Mouse (Mus musculus): ENCODE results near the gene Sdf2. TPM values are rescaled to one million over a fixed set of nuclear protein-coding genes. Genes with fewer than 3 reads are reported as not detected.

Gene Sdf2
- polyA plus RNA-seq, 1 experiment from 2014 or later, result 103 TPM

GRCm38 (mm10) chr11:78231518-78231917 lies 14.0 kb upstream of the Sdf2 start:
- Histone ChIP-seq H3K9me3 (ENCODE audit: control insufficient read depth, low read length) (no peaks in the 10 kb centered on the region), H3K27ac (replicated peaks) (no peak overlapping the region), H3K9ac (ENCODE audit: low read length) (no peak overlapping the region), H3K36me3 (ENCODE audit: control insufficient read depth, insufficient read depth, low read length) (peaks cover 43% of the 10 kb centered on the region), H3K27me3 (ENCODE audit: control insufficient read depth, insufficient read depth, low read length) (no peaks in the 10 kb centered on the region), H3K4me3 (ENCODE audit: low read depth, low read length) (no peak overlapping the region), H3K4me1 (replicated peaks; ENCODE audit: control insufficient read depth, insufficient read depth) (no peaks in the 10 kb centered on the region), H3K4me2 (replicated peaks; ENCODE audit: low read depth) (no peak overlapping the region)
- TF ChIP-seq CTCF (IDR thresholded peaks at IDR 0.05; ENCODE audit: low read depth) (no peak), EP300 (optimal IDR thresholded peaks at IDR 0.05) (no peak)
- DNase-seq (ENCODE audit: low spot score), result no peak
- ATAC-seq (ENCODE audit: low FRiP score, low TSS enrichment), result no peak; the same call in 1 of the 2 replicates
- WGBS, result 89% methylated on average over 6 of the region's 6 CpGs

GRCm38 (mm10) chr11:78240193-78240857 lies 5.2 kb upstream of the Sdf2 start:
- TF ChIP-seq CTCF (IDR thresholded peaks at IDR 0.05; ENCODE audit: low read depth) (no peak), EP300 (optimal IDR thresholded peaks at IDR 0.05) (no peak)
- H3K4me2 ChIP-seq (replicated peaks; ENCODE audit: low read depth), result no peak overlapping the region
- no peak overlapping the region for H3K4me3 ChIP-seq (ENCODE audit: low read depth, low read length)
- H3K9me3 ChIP-seq (ENCODE audit: control insufficient read depth, low read length), result no peaks in the 10 kb centered on the region
- DNase-seq (ENCODE audit: low spot score) (no peak), ATAC-seq (ENCODE audit: low FRiP score, low TSS enrichment) (no peak)
- WGBS, result 81% methylated on average over 9 of the region's 9 CpGs
- 0 out of 2 replicates have a peak, but pooled peaks cover 2% of the 10 kb centered on the region for H3K4me1 ChIP-seq (replicated peaks; ENCODE audit: control insufficient read depth, insufficient read depth)
- no peaks in the 10 kb centered on the region for H3K27me3 ChIP-seq (ENCODE audit: control insufficient read depth, insufficient read depth, low read length)
- H3K36me3 ChIP-seq (ENCODE audit: control insufficient read depth, insufficient read depth, low read length), result no peaks in the 10 kb centered on the region
- no peak overlapping the region for H3K9ac ChIP-seq (ENCODE audit: low read length)
- H3K27ac ChIP-seq (replicated peaks), result no peak overlapping the region

GRCm38 (mm10) chr11:78245261-78245626 lies 302 bp upstream of the Sdf2 start:
- Histone ChIP-seq H3K36me3 (ENCODE audit: control insufficient read depth, insufficient read depth, low read length) (no peaks in the 10 kb centered on the region), H3K4me3 (ENCODE audit: low read depth, low read length) (peak overlapping the region; percentile 87), H3K9me3 (ENCODE audit: control insufficient read depth, low read length) (no peaks in the 10 kb centered on the region), H3K4me1 (replicated peaks; ENCODE audit: control insufficient read depth, insufficient read depth) (0 out of 2 replicates have a peak, but pooled peaks cover 2% of the 10 kb centered on the region), H3K27me3 (ENCODE audit: control insufficient read depth, insufficient read depth, low read length) (no peaks in the 10 kb centered on the region), H3K27ac (replicated peaks) (peak overlapping the region; percentile 98), H3K9ac (ENCODE audit: low read length) (peak overlapping the region; percentile 98), H3K4me2 (replicated peaks; ENCODE audit: low read depth) (peak overlapping the region; percentile 77)
- DNase-seq (ENCODE audit: low spot score) (no peak), ATAC-seq (ENCODE audit: low FRiP score, low TSS enrichment) (peak; percentile 14)
- no peak for TF ChIP-seq CTCF (IDR thresholded peaks at IDR 0.05; ENCODE audit: low read depth)
- no peak for TF ChIP-seq EP300 (optimal IDR thresholded peaks at IDR 0.05)
- WGBS, result 0% methylated on average over 18 of the region's 19 CpGs

GRCm38 (mm10) chr11:78246318-78247011 lies 919 bp downstream of the Sdf2 start:
- peak; percentile 2; the same call in 1 of the 2 replicates for ATAC-seq (ENCODE audit: low FRiP score, low TSS enrichment)
- Histone ChIP-seq H3K4me2 (replicated peaks; ENCODE audit: low read depth) (peak overlapping the region; percentile 77), H3K27me3 (ENCODE audit: control insufficient read depth, insufficient read depth, low read length) (no peaks in the 10 kb centered on the region), H3K36me3 (ENCODE audit: control insufficient read depth, insufficient read depth, low read length) (no peaks in the 10 kb centered on the region), H3K9me3 (ENCODE audit: control insufficient read depth, low read length) (no peaks in the 10 kb centered on the region), H3K4me1 (replicated peaks; ENCODE audit: control insufficient read depth, insufficient read depth) (0 out of 2 replicates have a peak, but pooled peaks cover 2% of the 10 kb centered on the region), H3K4me3 (ENCODE audit: low read depth, low read length) (peak overlapping the region; percentile 87), H3K27ac (replicated peaks) (peak overlapping the region; percentile 98), H3K9ac (ENCODE audit: low read length) (peak overlapping the region; percentile 98)
- TF ChIP-seq CTCF (IDR thresholded peaks at IDR 0.05; ENCODE audit: low read depth) (no peak), EP300 (optimal IDR thresholded peaks at IDR 0.05) (no peak)
- 26% methylated on average over 7 of the region's 7 CpGs for WGBS
- no peak for DNase-seq (ENCODE audit: low spot score)

DNA sequence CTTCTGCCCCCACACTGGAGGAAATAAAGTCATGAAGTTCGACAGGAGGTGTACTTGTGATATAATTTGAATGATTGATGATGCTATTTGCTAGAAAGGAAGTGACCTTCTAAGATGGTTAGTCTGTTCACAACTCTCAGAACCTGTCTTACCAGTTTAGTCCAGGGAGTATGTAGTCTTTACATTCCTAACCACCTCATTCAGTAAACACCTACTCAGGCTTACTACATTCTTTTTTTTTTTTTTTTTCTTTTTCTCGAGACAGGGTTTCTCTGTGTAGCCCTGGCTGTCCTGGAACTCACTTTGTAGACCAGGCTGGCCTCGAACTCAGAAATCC lies 1.4 kb downstream of the Sdf2 start:
- no peaks in the 10 kb centered on the region; the same call in 1 of the 2 replicates for H3K36me3 ChIP-seq (ENCODE audit: control insufficient read depth, insufficient read depth, low read length)
- H3K9me3 ChIP-seq (ENCODE audit: control insufficient read depth, low read length), result no peaks in the 10 kb centered on the region
- peak overlapping the region; percentile 87; the same call in 1 of the 2 replicates for H3K4me3 ChIP-seq (ENCODE audit: low read depth, low read length)
- DNase-seq (ENCODE audit: low spot score) (no peak), ATAC-seq (ENCODE audit: low FRiP score, low TSS enrichment) (peak; percentile 77)
- H3K4me1 ChIP-seq (replicated peaks; ENCODE audit: control insufficient read depth, insufficient read depth), result 0 out of 2 replicates have a peak, but pooled peaks cover 2% of the 10 kb centered on the region
- WGBS, result 26% methylated on average over 3 of the region's 3 CpGs
- no peak for TF ChIP-seq CTCF (IDR thresholded peaks at IDR 0.05; ENCODE audit: low read depth)
- TF ChIP-seq EP300 (optimal IDR thresholded peaks at IDR 0.05), result no peak
- peak overlapping the region; percentile 77 for H3K4me2 ChIP-seq (replicated peaks; ENCODE audit: low read depth)
- no peak overlapping the region for H3K9ac ChIP-seq (ENCODE audit: low read length)
- peak overlapping the region; percentile 98 for H3K27ac ChIP-seq (replicated peaks)
- no peaks in the 10 kb centered on the region for H3K27me3 ChIP-seq (ENCODE audit: control insufficient read depth, insufficient read depth, low read length)

- peak overlapping the region; percentile 76; the same call in 1 of the 2 replicates for H3K27ac ChIP-seq (replicated peaks)
- 66% methylated on average over 4 of the region's 4 CpGs for whole genome bisulfite sequencing
- no peaks in the 10 kb centered on the region for H3K27me3 ChIP-seq (ENCODE audit: control insufficient read depth, insufficient read depth, low read length)
- H3K9ac ChIP-seq (ENCODE audit: low read length), result no peak overlapping the region
- no peak overlapping the region; the same call in 1 of the 2 replicates for H3K4me2 ChIP-seq (replicated peaks; ENCODE audit: low read depth)
- no peak for TF ChIP-seq CTCF (IDR thresholded peaks at IDR 0.05; ENCODE audit: low read depth)
- TF ChIP-seq EP300 (optimal IDR thresholded peaks at IDR 0.05), result no peak
- ATAC-seq (ENCODE audit: low FRiP score, low TSS enrichment) (peak; percentile 32), DNase-seq (ENCODE audit: low spot score) (no peak)
- no peaks in the 10 kb centered on the region for H3K9me3 ChIP-seq (ENCODE audit: control insufficient read depth, low read length)
- peaks cover 3% of the 10 kb centered on the region; the same call in 1 of the 2 replicates for H3K36me3 ChIP-seq (ENCODE audit: control insufficient read depth, insufficient read depth, low read length)
- H3K4me1 ChIP-seq (replicated peaks; ENCODE audit: control insufficient read depth, insufficient read depth), result 0 out of 2 replicates have a peak, but pooled peaks cover 2% of the 10 kb centered on the region
- no peak overlapping the region for H3K4me3 ChIP-seq (ENCODE audit: low read depth, low read length)
Measured at GRCm38 (mm10) chr11:78247727-78248140, 2.2 kb downstream of the Sdf2 start.

Measured in stomach, postnatal 0 days (tissue).